Mouse (Mus musculus) neutrophil, adult 83 days (primary cell): ENCODE data around the gene Pnkp. TPM values are rescaled to one million over a fixed set of nuclear protein-coding genes. Genes with fewer than 3 reads are reported as not detected.

Source experiments
- total RNA-seq, 2 experiments: library from RNA; stranded (reverse); gene quantifications; one replicate each; pipeline ENCODE4 v1.2.4; 2023

Gene Pnkp
- 100 to 1,000 TPM; 379 to 392 TPM for total RNA-seq

GRCm38 (mm10) chr7:44857042-44857552 is at the start of gene Pnkp:
Pnkp (plus strand) TSS chr7:44857139.

DNA sequence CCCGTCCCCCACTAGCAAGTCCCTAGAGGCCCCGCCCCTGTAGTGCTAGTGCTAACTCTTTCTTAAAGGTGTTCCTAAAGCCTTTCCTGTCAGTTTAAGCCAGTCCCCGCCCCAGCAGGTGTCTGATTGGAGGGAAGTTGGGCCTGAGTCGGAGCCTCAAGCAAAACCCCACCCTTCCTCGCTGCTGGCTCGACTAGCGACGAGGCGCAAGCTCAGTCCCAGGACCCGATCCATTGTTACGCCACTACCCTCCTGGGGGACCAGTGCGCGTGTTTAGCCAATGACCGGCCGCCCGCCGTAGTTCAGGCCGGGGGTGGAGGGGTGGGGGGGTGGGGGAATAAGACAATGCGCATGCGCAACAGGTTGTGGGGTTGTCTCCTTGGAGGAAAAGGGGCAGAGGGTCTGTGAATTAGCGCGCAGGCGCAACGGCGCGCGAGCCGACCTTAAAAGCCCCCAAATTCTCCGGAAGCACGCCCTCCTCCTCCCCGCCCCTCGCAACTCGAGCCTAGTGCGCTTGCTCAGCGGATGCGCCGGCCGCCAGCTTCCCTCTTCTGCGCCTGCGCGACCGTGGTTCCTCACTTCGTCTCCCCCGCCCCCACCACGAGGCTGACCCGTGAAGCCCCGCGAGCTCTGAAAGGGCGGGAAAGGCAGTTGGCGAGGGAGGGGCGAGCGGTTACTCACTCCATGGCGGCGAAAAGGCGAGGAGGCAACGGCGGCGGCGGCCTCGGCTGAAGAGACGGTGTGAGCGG is 41.0 kb upstream of the Pnkp start, which contains the start of the genes Nup62 and Il4i1:
Gene Nup62, plus strand, starts transcription at position 368 of the 749 bp plus-strand sequence.
Gene Il4i1, plus strand, starts transcription at position 667 of the 749 bp plus-strand sequence.

DNA sequence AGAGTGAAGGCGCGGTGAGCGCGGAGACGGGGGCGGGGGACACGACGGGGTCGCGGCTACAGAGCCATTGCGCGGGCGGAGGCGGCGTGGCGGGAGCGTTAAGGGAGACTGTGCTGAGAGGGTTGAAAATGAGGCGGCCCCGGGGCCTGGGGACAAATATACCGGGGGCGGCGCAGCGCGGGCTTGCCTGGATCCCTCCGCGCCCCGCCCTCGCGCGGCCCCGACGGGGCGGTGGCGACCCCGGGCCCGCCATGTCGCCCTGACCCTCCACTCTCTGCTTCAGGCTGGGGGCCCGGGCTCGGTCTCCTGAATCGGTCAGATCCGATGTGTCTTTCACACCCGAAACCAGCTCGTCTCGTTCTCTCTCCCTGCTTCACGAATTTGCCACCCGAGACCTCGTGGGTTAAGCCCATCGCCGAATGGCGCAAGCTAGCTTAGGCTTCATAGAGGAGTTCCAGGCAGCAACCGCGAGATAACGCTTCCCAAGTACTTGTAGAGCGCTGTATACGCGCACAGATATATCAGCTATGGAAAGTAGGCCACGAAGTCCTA is 40.4 kb upstream of the Pnkp start, which contains the start of gene Atf5:
Gene Atf5, minus strand, starts transcription at position 189 of the 552 bp plus-strand sequence.

GRCm38 (mm10) chr7:44848561-44849415 is 8.2 kb upstream of the Pnkp start, which contains the start of the genes Akt1s1 and Tbc1d17:
Akt1s1 (plus strand) TSS chr7:44848991.
Tbc1d17 (minus strand) TSS chr7:44849079.

GRCm38 (mm10) chr7:44869697-44870528 is 13.0 kb downstream of the Pnkp start, which contains the start of gene Ptov1:
Ptov1 (minus strand) TSS chr7:44869788.

DNA sequence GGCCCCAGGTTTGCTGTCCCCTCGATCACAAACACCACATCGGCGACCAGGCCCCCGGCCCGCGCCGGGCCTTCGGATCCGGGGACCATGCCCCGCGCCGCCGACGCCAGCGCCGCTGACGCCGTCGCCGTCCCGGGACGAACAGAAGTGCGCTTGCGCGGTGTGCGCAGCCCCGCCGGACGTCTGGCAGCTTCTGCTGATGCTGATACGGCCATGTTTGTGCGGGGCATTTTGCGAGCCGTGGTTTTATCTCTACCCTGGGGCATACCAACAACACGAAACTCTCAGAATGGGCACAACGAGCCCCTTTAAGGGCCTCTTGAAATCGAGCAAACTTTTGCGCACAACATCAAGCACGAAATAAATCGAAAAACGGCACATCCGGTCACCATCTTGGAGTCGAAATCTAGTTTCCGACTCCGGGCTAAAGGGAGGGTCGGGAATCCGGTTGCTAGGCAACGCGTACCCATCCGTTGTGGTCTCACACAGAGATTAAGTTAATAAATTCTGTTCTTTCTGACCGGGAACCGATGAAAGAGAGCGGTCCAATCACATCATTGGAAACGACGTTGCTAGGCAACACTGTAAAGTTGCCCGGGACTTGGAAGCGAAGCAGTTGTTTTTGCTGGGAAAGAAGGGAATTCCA is 35.5 kb downstream of the Pnkp start, which contains the start of gene Med25:
Gene Med25, minus strand, starts transcription at position 437 of the 646 bp plus-strand sequence.

DNA sequence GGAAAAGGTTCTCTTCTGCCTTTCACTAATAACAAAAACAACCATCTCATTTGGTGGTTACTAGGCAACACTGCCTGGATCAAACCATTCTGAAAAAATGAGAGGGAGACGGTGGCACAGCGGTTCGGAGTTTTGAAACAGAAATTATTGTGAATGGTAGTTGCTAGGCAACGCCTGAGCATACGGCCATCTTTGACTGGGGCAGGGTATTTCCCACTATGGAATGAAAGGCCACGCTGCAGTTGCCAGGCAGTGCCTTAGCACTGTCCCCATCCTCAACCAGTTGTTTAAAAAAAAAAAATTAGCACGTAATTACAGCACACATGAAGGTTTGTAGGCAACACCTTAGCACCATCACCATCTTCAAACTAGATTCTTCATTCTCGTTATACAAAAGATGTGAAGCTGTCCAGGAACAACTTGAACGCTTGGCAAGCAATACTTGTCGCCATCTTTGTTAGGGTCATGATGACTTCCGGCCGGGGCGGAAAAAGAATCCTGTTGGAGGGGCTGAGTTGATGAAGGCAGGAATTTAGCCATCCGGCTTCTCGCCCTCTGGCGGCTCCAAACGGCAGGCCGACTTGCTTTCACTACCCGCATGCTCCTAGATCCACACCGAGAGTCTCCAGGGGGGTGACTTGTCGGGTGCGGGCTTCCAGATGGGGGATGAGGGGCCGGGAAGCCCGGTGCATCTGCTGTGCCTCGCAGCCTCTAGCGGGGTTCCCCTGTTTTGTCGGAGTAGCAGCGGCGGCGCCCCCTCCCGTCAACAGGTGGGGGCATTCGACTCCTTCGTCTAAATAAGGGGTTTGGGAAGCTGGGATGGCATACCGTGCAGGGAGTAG is 38.9 kb downstream of the Pnkp start, which contains the start of gene Fuz:
Gene Fuz, plus strand, starts transcription at position 487 of the 842 bp plus-strand sequence.

Other genes with a start within 250 kb of the Pnkp start
- not detected for gene Myh14, start 186.3 kb upstream of the Pnkp start, total RNA-seq
- not detected for gene Izumo2, start 148.4 kb upstream of the Pnkp start, total RNA-seq
- gene Vrk3, start 108.7 kb upstream of the Pnkp start, total RNA-seq = 10 to 100 TPM; 49.7 to 52.8 TPM
- gene Zfp473, start 106.1 kb upstream of the Pnkp start, total RNA-seq = 1 to 10 TPM; 1.4 to 1.9 TPM
- gene Nup62, start 41.1 kb upstream of the Pnkp start, total RNA-seq = 10 to 100 TPM; 44.3 to 53.6 TPM
- gene Il4i1, start 40.8 kb upstream of the Pnkp start, total RNA-seq = 1 to 10 TPM; 1.5 to 1.7 TPM
- 1 to 10 TPM; 5.6 to 6.6 TPM for gene Atf5, start 40.5 kb upstream of the Pnkp start, total RNA-seq
- gene Akt1s1, start 8.1 kb upstream of the Pnkp start, total RNA-seq = 10 to 100 TPM; 13.9 to 17.4 TPM
- 10 to 100 TPM; 33.5 to 33.6 TPM for gene Tbc1d17, start 8.1 kb upstream of the Pnkp start, total RNA-seq
- 10 to 100 TPM; 33.3 to 35.2 TPM for gene Ptov1, start 12.6 kb downstream of the Pnkp start, total RNA-seq
- gene Med25, start 35.6 kb downstream of the Pnkp start, total RNA-seq = 10 to 100 TPM; 36.7 to 44.1 TPM
- gene Fuz, start 38.9 kb downstream of the Pnkp start, total RNA-seq = 1 to 10 TPM; 5.7 to 7.4 TPM
- gene Ap2a1, start 72.4 kb downstream of the Pnkp start, total RNA-seq = 10 to 100 TPM; 70.1 to 74.6 TPM
- not detected for gene Tsks, start 86.1 kb downstream of the Pnkp start, total RNA-seq
- gene Cpt1c, start 117.7 kb downstream of the Pnkp start, total RNA-seq = under 1 TPM; 0.53 to 0.85 TPM
- gene Prmt1, start 129.4 kb downstream of the Pnkp start, total RNA-seq = 10 to 100 TPM; 74.9 to 80.6 TPM
- 10 to 100 TPM; 63.0 to 71.9 TPM for gene Irf3, start 140.5 kb downstream of the Pnkp start, total RNA-seq
- gene Bcl2l12, start 141.6 kb downstream of the Pnkp start, total RNA-seq = 10 to 100 TPM in 1 of 2 experiments, 1 to 10 TPM in 1; 8.8 to 18.8 TPM
- gene Scaf1, start 159.2 kb downstream of the Pnkp start, total RNA-seq = 10 to 100 TPM; 61.1 to 62.1 TPM
- 10 to 100 TPM; 14.9 to 17.0 TPM for gene Rras, start 160.8 kb downstream of the Pnkp start, total RNA-seq
- 10 to 100 TPM; 22.3 to 25.8 TPM for gene Prr12, start 195.7 kb downstream of the Pnkp start, total RNA-seq
- 10 to 100 TPM; 29.1 to 38.1 TPM for gene Nosip, start 205.3 kb downstream of the Pnkp start, total RNA-seq
- 10 to 100 TPM; 17.4 to 19.6 TPM for gene Prrg2, start 205.5 kb downstream of the Pnkp start, total RNA-seq
- gene Rcn3, start 235.1 kb downstream of the Pnkp start, total RNA-seq = 1 to 10 TPM; 3.0 to 3.1 TPM
- gene Fcgrt, start 246.7 kb downstream of the Pnkp start, total RNA-seq = 10 to 100 TPM; 19.0 to 24.9 TPM